Mouse (Mus musculus): Measurements from ENCODE around the gene Ncam1. TPM values are rescaled to one million over a fixed set of nuclear protein-coding genes. Genes with fewer than 3 reads are reported as not detected.

The Ncam1 gene
- 217 and 226 TPM in 2 replicates for polyA plus RNA-seq (2015; fragmentation: Nextera tagmentation; extraction: Ambion mirVana)

GRCm38 (mm10) chr9:49798806-49799205, at the start of gene Ncam1:
TSS of gene Ncam1 (minus strand) at chr9:49798925.
- peak within 1 kb of the TSS; percentile 98 for H3K9ac ChIP-seq
- peak; percentile 85 for ATAC-seq
- peak within 1 kb of the TSS; percentile 86 for H3K4me2 ChIP-seq
- H3K36me3 ChIP-seq (ENCODE audit: poor library complexity, severe bottlenecking) = no peaks in the 10 kb centered on the region
- peak within 1 kb of the TSS; percentile 93 for H3K4me3 ChIP-seq
- peak within 1 kb of the TSS; percentile 95 for H3K27ac ChIP-seq
- 0 out of 2 replicates have a peak, but pooled peaks cover 7% of the 10 kb centered on the region for H3K27me3 ChIP-seq
- peaks cover 25% of the 10 kb centered on the region for H3K4me1 ChIP-seq
- no peaks in the 10 kb centered on the region for H3K9me3 ChIP-seq (replicated peaks)
- 0% methylated on average over 23 of the region's 23 CpGs for WGBS

GRCm38 (mm10) chr9:49834013-49834412, 35.3 kb upstream of the Ncam1 start:
- Histone ChIP-seq H3K36me3 (ENCODE audit: poor library complexity, severe bottlenecking) (no peaks in the 10 kb centered on the region), H3K4me3 (no peak overlapping the region), H3K27ac (no peak overlapping the region), H3K9me3 (replicated peaks) (no peaks in the 10 kb centered on the region), H3K27me3 (no peaks in the 10 kb centered on the region), H3K9ac (no peak overlapping the region), H3K4me1 (no peaks in the 10 kb centered on the region), H3K4me2 (no peak overlapping the region)
- ATAC-seq = no peak
- 87% methylated on average over 1 of the region's 1 CpGs for WGBS

GRCm38 (mm10) chr9:49827671-49828070, 28.9 kb upstream of the Ncam1 start:
- ATAC-seq = no peak
- WGBS = 92% methylated on average over 8 of the region's 8 CpGs

GRCm38 (mm10) chr9:49816115-49816650, 17.5 kb upstream of the Ncam1 start:
- no peak overlapping the region for H3K4me2 ChIP-seq
- no peak overlapping the region for H3K9ac ChIP-seq
- no peaks in the 10 kb centered on the region for H3K27me3 ChIP-seq
- no peak overlapping the region for H3K4me3 ChIP-seq
- H3K9me3 ChIP-seq (replicated peaks) = no peaks in the 10 kb centered on the region
- no peak for ATAC-seq
- H3K27ac ChIP-seq = no peak overlapping the region
- WGBS = 72% methylated on average over 10 of the region's 10 CpGs
- no peaks in the 10 kb centered on the region for H3K4me1 ChIP-seq
- no peaks in the 10 kb centered on the region for H3K36me3 ChIP-seq (ENCODE audit: poor library complexity, severe bottlenecking)

More at GRCm38 (mm10) chr9:49827671-49828070, 28.9 kb upstream of the Ncam1 start:
- H3K4me1 ChIP-seq = no peaks in the 10 kb centered on the region
- no peak overlapping the region for H3K27ac ChIP-seq
- no peaks in the 10 kb centered on the region for H3K27me3 ChIP-seq
- H3K4me3 ChIP-seq = no peak overlapping the region
- H3K9ac ChIP-seq = no peak overlapping the region
- H3K4me2 ChIP-seq = no peak overlapping the region
- H3K36me3 ChIP-seq (ENCODE audit: poor library complexity, severe bottlenecking) = no peaks in the 10 kb centered on the region
- no peaks in the 10 kb centered on the region for H3K9me3 ChIP-seq (replicated peaks)

- H3K27ac ChIP-seq = no peak overlapping the region
- peaks cover under 1% of the 10 kb centered on the region; the same call in 1 of the 2 replicates for H3K27me3 ChIP-seq
- H3K4me2 ChIP-seq = no peak overlapping the region
- ATAC-seq = no peak
- H3K4me3 ChIP-seq = no peak overlapping the region
- no peak overlapping the region for H3K9ac ChIP-seq
- no peaks in the 10 kb centered on the region for H3K36me3 ChIP-seq (ENCODE audit: poor library complexity, severe bottlenecking)
- WGBS = 94% methylated on average over 2 of the region's 2 CpGs
- no peaks in the 10 kb centered on the region for H3K4me1 ChIP-seq
- H3K9me3 ChIP-seq (replicated peaks) = no peaks in the 10 kb centered on the region
Measured at GRCm38 (mm10) chr9:49814442-49814841, 15.7 kb upstream of the Ncam1 start.

GRCm38 (mm10) chr9:49803222-49803621, 4.5 kb upstream of the Ncam1 start:
- Histone ChIP-seq H3K4me2 (no peak overlapping the region), H3K9ac (no peak overlapping the region), H3K27ac (no peak overlapping the region), H3K36me3 (ENCODE audit: poor library complexity, severe bottlenecking) (no peaks in the 10 kb centered on the region), H3K4me3 (no peak overlapping the region), H3K4me1 (no peaks in the 10 kb centered on the region), H3K27me3 (0 out of 2 replicates have a peak, but pooled peaks cover 7% of the 10 kb centered on the region), H3K9me3 (replicated peaks) (no peaks in the 10 kb centered on the region)
- no peak for ATAC-seq
- WGBS = 76% methylated on average over 3 of the region's 3 CpGs

- peak overlapping the region; percentile 86 for H3K4me2 ChIP-seq
- ATAC-seq = peak; percentile 62
- H3K36me3 ChIP-seq (ENCODE audit: poor library complexity, severe bottlenecking) = no peaks in the 10 kb centered on the region
- H3K27ac ChIP-seq = peak overlapping the region; percentile 95
- WGBS = under 1% methylated on average over 58 of the region's 58 CpGs
- 0 out of 2 replicates have a peak, but pooled peaks cover 7% of the 10 kb centered on the region for H3K27me3 ChIP-seq
- H3K9ac ChIP-seq = peak overlapping the region; percentile 98
- no peaks in the 10 kb centered on the region for H3K9me3 ChIP-seq (replicated peaks)
- peaks cover 33% of the 10 kb centered on the region for H3K4me1 ChIP-seq
- H3K4me3 ChIP-seq = peak overlapping the region; percentile 93
Measured at GRCm38 (mm10) chr9:49797821-49798571, 729 bp downstream of the Ncam1 start.

- peaks cover 39% of the 10 kb centered on the region for H3K4me1 ChIP-seq
- H3K9me3 ChIP-seq (replicated peaks) = no peaks in the 10 kb centered on the region
- peak overlapping the region; percentile 93 for H3K4me3 ChIP-seq
- H3K36me3 ChIP-seq (ENCODE audit: poor library complexity, severe bottlenecking) = no peaks in the 10 kb centered on the region
- H3K27me3 ChIP-seq = 0 out of 2 replicates have a peak, but pooled peaks cover 7% of the 10 kb centered on the region
- H3K9ac ChIP-seq = peak overlapping the region; percentile 98
- H3K4me2 ChIP-seq = peak overlapping the region; percentile 86
- H3K27ac ChIP-seq = peak overlapping the region; percentile 95
- no peak; the same call in 1 of the 2 replicates for ATAC-seq
- under 1% methylated on average over 15 of the region's 15 CpGs for WGBS
Measured at GRCm38 (mm10) chr9:49797508-49797820, 1.3 kb downstream of the Ncam1 start.

GRCm38 (mm10) chr9:49796618-49797507, 1.9 kb downstream of the Ncam1 start:
- H3K36me3 ChIP-seq (ENCODE audit: poor library complexity, severe bottlenecking) = no peaks in the 10 kb centered on the region
- H3K4me3 ChIP-seq = peak overlapping the region; percentile 93
- peak overlapping the region; percentile 86 for H3K4me2 ChIP-seq
- H3K27ac ChIP-seq = peak overlapping the region; percentile 95
- H3K9ac ChIP-seq = peak overlapping the region; percentile 98
- under 1% methylated on average over 52 of the region's 52 CpGs for WGBS
- H3K9me3 ChIP-seq (replicated peaks) = no peaks in the 10 kb centered on the region
- peaks cover 41% of the 10 kb centered on the region for H3K4me1 ChIP-seq
- ATAC-seq = peak; percentile 77
- H3K27me3 ChIP-seq = 0 out of 2 replicates have a peak, but pooled peaks cover 7% of the 10 kb centered on the region

GRCm38 (mm10) chr9:49795881-49796280, 2.8 kb downstream of the Ncam1 start:
- H3K4me1 ChIP-seq = peaks cover 41% of the 10 kb centered on the region

GRCm38 (mm10) chr9:49793987-49794550, 4.7 kb downstream of the Ncam1 start:
- Histone ChIP-seq H3K4me2 (no peak overlapping the region), H3K9ac (no peak overlapping the region), H3K36me3 (ENCODE audit: poor library complexity, severe bottlenecking) (no peaks in the 10 kb centered on the region), H3K4me3 (no peak overlapping the region), H3K27me3 (no peaks in the 10 kb centered on the region), H3K4me1 (peaks cover 41% of the 10 kb centered on the region), H3K27ac (no peak overlapping the region), H3K9me3 (replicated peaks) (no peaks in the 10 kb centered on the region)
- WGBS = 57% methylated on average over 6 of the region's 6 CpGs
- ATAC-seq = no peak

More at GRCm38 (mm10) chr9:49795881-49796280, 2.8 kb downstream of the Ncam1 start:
- H3K4me3 ChIP-seq = peak overlapping the region; percentile 93
- 47% methylated on average over 5 of the region's 5 CpGs for WGBS
- H3K27ac ChIP-seq = no peak overlapping the region
- peak overlapping the region; percentile 86 for H3K4me2 ChIP-seq
- no peak overlapping the region for H3K9ac ChIP-seq
- no peaks in the 10 kb centered on the region for H3K36me3 ChIP-seq (ENCODE audit: poor library complexity, severe bottlenecking)
- H3K9me3 ChIP-seq (replicated peaks) = no peaks in the 10 kb centered on the region
- ATAC-seq = no peak
- no peaks in the 10 kb centered on the region for H3K27me3 ChIP-seq

All from forebrain, embryonic 13.5 days (tissue).